Mouse (Mus musculus) heart, adult 2 months (tissue): ENCODE measurements at regions not wholly inside any gene's neighbourhood (a gene's known extent, or its start where the extent isn't known, plus 50 kb on each side); places are given as distances from the start of the nearest gene placed in this dataset.

Experiments used
- DNase-seq, 2 experiments: peaks; one replicate each; pipeline ENCODE4 v3.0.0; 2021
- H3K27ac ChIP-seq: fragments of 200-600 bp; 2 replicates; pipeline ENCODE4 v1.8.1; 2022
- H3K27me3 ChIP-seq: fragments of 200-500 bp; 2 replicates; pipeline ENCODE4 v1.6.1; 2012; ENCODE audit warnings: mild to moderate bottlenecking, low read length, inconsistent platforms, mixed read lengths; ENCODE audit not compliant: control insufficient read depth, insufficient read depth
- H3K36me3 ChIP-seq: fragments of 200-500 bp; 2 replicates; pipeline ENCODE4 v1.6.1; 2012; ENCODE audit warnings: low read length, inconsistent platforms; ENCODE audit not compliant: control insufficient read depth, insufficient read depth
- H3K4me1 ChIP-seq: fragments of 200-500 bp; 2 replicates; pipeline ENCODE4 v1.6.1; 2011; ENCODE audit warnings: low read length; ENCODE audit not compliant: control insufficient read depth, insufficient read depth
- H3K4me3 ChIP-seq: fragments of 200-600 bp; 2 replicates; pipeline ENCODE4 v1.8.1; 2022
- H3K79me2 ChIP-seq: fragments of 200-500 bp; replicated peaks from 2 replicates; pipeline ENCODE4 v1.6.1; 2012; ENCODE audit warnings: mild to moderate bottlenecking, inconsistent platforms, low read length, moderate library complexity, mixed read lengths; ENCODE audit not compliant: control insufficient read depth, insufficient read depth
- H3K9ac ChIP-seq: fragments of 200-500 bp; 2 replicates; pipeline ENCODE4 v1.6.1; 2012; ENCODE audit warnings: low read depth, mild to moderate bottlenecking, control low read depth, inconsistent platforms, low read length, mixed read lengths
- CTCF ChIP-seq: fragments of 200-600 bp; IDR thresholded peaks from 2 replicates; pipeline ENCODE4 v1.8.1; 2022; ENCODE audit warnings: antibody characterized with exemption, mild to moderate bottlenecking, moderate library complexity
- EP300 ChIP-seq: fragments of 200-500 bp; IDR thresholded peaks from 2 replicates; pipeline ENCODE4 v1.6.1; 2011; ENCODE audit warnings: low read depth, low read length, control low read depth; ENCODE audit not compliant: insufficient read depth
- POLR2A ChIP-seq: fragments of 200-500 bp; IDR thresholded peaks from 2 replicates; pipeline ENCODE4 v1.6.1; 2011; ENCODE audit warnings: mild to moderate bottlenecking, low read depth, low read length, control low read depth; ENCODE audit not compliant: insufficient read depth
- WGBS: fragments of 180-500 bp; shearing (Covaris S2); methylation state at CpG from one replicate; pipeline ENCODE4 v1.1.7; 2018; 5-methylcytosine and 5-hydroxymethylcytosine counted together
- intact Hi-C: fragments of 180-260 bp; cut with DNase I; formaldehyde crosslinking; loops from one replicate; pipeline ENCODE4 v1.15.1; 2025

DNA sequence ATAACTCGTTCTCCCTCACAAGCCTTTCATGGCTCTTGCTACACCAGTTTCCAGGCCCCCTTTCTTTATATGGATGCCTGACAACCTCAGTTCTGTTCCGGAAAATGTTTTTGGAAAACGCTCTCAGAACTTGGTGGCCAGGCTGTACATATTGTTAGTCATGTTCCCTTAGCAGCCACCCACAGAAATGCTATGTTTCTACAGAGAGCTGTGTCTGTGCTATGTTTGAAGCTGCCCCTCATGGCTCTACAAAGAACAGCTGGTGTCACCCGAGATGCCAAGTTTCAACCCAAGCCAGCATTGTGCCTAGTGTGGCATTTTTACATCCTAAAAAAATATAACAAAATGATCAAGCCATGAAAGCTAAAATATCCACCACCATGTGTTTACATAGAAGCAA is 175.0 kb upstream of the Sphkap start:
- Histone ChIP-seq H3K9ac (no peak overlapping the region), H3K4me3 (no peak overlapping the region), H3K79me2 (no peaks in the 10 kb centered on the region), H3K36me3 (no peaks in the 10 kb centered on the region), H3K4me1 (no peaks in the 10 kb centered on the region), H3K27ac (no peak overlapping the region), H3K27me3 (no peaks in the 10 kb centered on the region)
- intact Hi-C loops: no loop called here
- TF ChIP-seq POLR2A: no peak
- TF ChIP-seq EP300: no peak
- TF ChIP-seq CTCF: no peak
- 72% methylated on average over 4 of the region's 4 CpGs for WGBS
- no peak for DNase-seq

DNA sequence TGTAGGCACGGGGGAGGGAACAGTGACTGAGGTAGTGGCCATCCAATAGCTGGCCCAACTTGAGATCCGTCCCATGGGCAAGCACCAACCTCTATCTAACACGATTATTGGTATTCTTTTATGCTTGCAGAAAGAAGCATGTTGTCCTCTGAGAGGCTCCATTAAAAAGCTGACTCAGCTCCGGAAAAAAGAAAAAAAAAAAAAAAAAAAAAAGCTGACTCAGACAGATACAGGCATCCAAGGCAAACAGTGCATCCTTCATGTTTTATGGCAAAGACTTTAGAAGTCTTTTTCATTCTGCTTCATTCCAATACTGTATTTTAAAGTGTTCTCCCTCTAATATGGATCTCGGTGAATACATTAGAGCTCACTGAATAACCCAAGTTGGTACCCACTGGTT is 162.0 kb upstream of the Sphkap start:
- Histone ChIP-seq H3K4me3 (no peak overlapping the region), H3K27ac (no peak overlapping the region), H3K36me3 (no peaks in the 10 kb centered on the region), H3K4me1 (no peaks in the 10 kb centered on the region), H3K79me2 (no peaks in the 10 kb centered on the region), H3K9ac (no peak overlapping the region), H3K27me3 (no peaks in the 10 kb centered on the region)
- 79% methylated on average over 5 of the region's 5 CpGs for WGBS
- intact Hi-C loops: no loop called here
- TF ChIP-seq POLR2A (no peak), EP300 (no peak), CTCF (no peak)
- DNase-seq: no peak

DNA sequence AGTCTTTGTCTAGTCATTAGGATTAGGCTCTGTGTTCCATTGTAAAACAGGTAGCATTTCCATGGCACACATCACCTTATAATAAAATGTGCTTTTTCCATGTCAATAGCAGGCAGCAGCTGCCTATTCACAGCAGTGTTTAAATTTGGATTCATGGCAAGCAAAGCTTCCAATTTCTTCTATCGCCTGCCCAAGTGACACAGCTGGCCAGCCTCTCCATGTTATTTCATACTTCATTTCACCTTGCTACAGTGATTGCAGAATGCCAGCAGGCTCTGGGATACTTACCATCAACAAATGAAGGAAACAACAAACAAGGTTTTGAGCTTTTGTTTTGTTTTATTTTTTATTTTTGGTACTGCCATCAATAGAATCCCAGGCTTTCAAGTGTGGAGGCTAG is 160.7 kb upstream of the Sphkap start:
- WGBS: 67% methylated on average over 1 of the region's 1 CpGs
- no peaks in the 10 kb centered on the region for H3K36me3 ChIP-seq
- H3K27ac ChIP-seq: no peak overlapping the region
- no peak for TF ChIP-seq POLR2A
- no peak for TF ChIP-seq CTCF
- H3K27me3 ChIP-seq: no peaks in the 10 kb centered on the region
- no peaks in the 10 kb centered on the region for H3K4me1 ChIP-seq
- intact Hi-C loops: no loop called here
- no peak overlapping the region for H3K9ac ChIP-seq
- H3K4me3 ChIP-seq: no peak overlapping the region
- H3K79me2 ChIP-seq: no peaks in the 10 kb centered on the region
- no peak for DNase-seq

DNA sequence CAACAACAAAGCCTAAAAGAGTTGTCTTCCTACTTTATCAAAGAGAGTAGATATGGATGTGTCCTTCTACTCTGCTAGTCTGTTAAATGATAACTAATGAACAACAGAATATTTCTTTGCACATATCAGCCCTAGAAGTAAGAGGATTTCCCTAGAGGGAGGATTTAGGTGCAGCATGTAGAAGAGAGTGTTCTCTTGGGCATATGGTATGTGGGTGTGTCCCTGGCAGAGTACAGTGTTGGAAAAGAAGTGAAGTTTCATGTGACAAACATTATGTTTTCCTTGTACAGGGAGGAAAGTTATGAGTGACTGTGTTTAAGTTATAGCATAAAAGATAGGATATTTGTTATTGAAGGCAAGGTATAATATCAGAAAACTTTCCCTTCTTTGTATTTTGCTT is 143.6 kb upstream of the Sphkap start:
- H3K36me3 ChIP-seq: no peaks in the 10 kb centered on the region
- intact Hi-C loops: no loop called here
- no peak overlapping the region for H3K27ac ChIP-seq
- DNase-seq: no peak
- no peaks in the 10 kb centered on the region for H3K79me2 ChIP-seq
- no peak overlapping the region for H3K4me3 ChIP-seq
- TF ChIP-seq EP300 (no peak), POLR2A (no peak), CTCF (no peak)
- no peaks in the 10 kb centered on the region for H3K27me3 ChIP-seq
- no peak overlapping the region for H3K9ac ChIP-seq
- H3K4me1 ChIP-seq: no peaks in the 10 kb centered on the region

DNA sequence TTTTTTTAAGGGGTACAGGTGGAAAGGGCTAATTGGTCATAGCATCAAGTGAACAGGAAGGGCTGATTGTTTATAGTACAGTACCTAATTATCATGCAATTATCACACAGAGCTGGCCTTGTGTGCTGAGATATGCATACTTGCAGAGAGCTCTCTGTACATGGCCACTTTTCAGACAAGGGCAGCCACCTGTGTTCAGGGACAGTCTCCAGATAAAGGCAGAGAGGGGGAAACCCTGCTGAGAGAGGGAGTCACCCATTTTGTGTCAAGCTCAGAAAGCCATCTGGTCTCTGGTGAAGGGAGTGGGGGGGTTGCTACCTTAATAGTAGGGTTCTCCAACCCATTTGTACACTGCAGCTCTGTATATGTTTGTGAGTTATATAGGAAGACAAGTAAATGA is 127.5 kb upstream of the Sphkap start:
- TF ChIP-seq CTCF (no peak), POLR2A (no peak), EP300 (no peak)
- DNase-seq: no peak

DNA sequence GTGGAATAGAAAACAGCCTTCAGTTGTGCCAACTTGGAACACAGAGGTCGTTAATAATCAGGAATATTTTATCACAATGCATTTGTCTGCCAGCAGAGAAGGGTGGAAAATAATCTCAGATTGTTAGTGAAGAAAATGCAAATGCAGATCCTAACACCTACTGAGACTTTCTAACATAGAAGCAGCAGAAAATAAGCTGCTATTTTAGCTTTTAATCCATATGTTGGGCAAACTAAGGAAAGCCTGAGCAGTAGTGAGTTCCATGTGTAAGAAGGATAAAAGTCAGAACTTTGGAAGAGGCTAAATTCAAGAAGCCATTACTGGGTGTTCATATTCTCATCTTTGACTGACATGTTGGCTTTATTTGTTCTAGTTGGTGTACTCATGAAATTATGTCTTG is 119.8 kb upstream of the Sphkap start:
- Histone ChIP-seq H3K27me3 (no peaks in the 10 kb centered on the region; the same call in 1 of the 2 replicates), H3K79me2 (no peaks in the 10 kb centered on the region), H3K36me3 (no peaks in the 10 kb centered on the region), H3K9ac (no peak overlapping the region), H3K4me1 (no peaks in the 10 kb centered on the region), H3K4me3 (no peak overlapping the region), H3K27ac (no peak overlapping the region)
- no peak for DNase-seq
- TF ChIP-seq POLR2A (no peak), EP300 (no peak), CTCF (no peak)
- 21% methylated on average over 1 of the region's 1 CpGs for WGBS
- intact Hi-C loops: no loop called here

More for the DNA sequence above, 127.5 kb upstream of the Sphkap start:
- H3K79me2 ChIP-seq: no peaks in the 10 kb centered on the region
- no peak overlapping the region for H3K27ac ChIP-seq
- H3K4me1 ChIP-seq: no peaks in the 10 kb centered on the region
- no peaks in the 10 kb centered on the region for H3K27me3 ChIP-seq
- no peaks in the 10 kb centered on the region for H3K36me3 ChIP-seq
- intact Hi-C loops: no loop called here
- H3K9ac ChIP-seq: no peak overlapping the region
- H3K4me3 ChIP-seq: no peak overlapping the region
